Mouse (Mus musculus): ENCODE measurements around the gene Retreg1.
A peak's percentile ranks its signal among the peaks of the same experiment; 100 is the strongest.

The Retreg1 gene

GRCm38 (mm10) chr15:25918641-25919040 lies 75.7 kb downstream of the Retreg1 start:
- DNase-seq (ENCODE audit: low read depth, low spot score), result peak; percentile 50

- no peak for DNase-seq (ENCODE audit: low read depth, low spot score)
These were observed 77.0 kb downstream of the Retreg1 start for GRCm38 (mm10) chr15:25919995-25920394.

- DNase-seq (ENCODE audit: low read depth, low spot score), result no peak
These were observed 77.9 kb downstream of the Retreg1 start for GRCm38 (mm10) chr15:25920886-25921285.

- DNase-seq (ENCODE audit: low read depth, low spot score), result no peak
These were observed 79.0 kb downstream of the Retreg1 start for GRCm38 (mm10) chr15:25922007-25922406.

- peak; percentile 63 for DNase-seq (ENCODE audit: low read depth, low spot score)
These were observed 80.9 kb downstream of the Retreg1 start for GRCm38 (mm10) chr15:25923916-25924315.

- DNase-seq (ENCODE audit: low read depth, low spot score), result no peak
These were observed 83.2 kb downstream of the Retreg1 start for GRCm38 (mm10) chr15:25926171-25926570.

- DNase-seq (ENCODE audit: low read depth, low spot score), result no peak
These were observed 84.1 kb downstream of the Retreg1 start for GRCm38 (mm10) chr15:25927106-25927505.

- no peak for DNase-seq (ENCODE audit: low read depth, low spot score)
These were observed 85.0 kb downstream of the Retreg1 start for GRCm38 (mm10) chr15:25928001-25928400.

- no peak for DNase-seq (ENCODE audit: low read depth, low spot score)
These were observed 85.9 kb downstream of the Retreg1 start for GRCm38 (mm10) chr15:25928831-25929230.

GRCm38 (mm10) chr15:25929518-25929917 lies 86.5 kb downstream of the Retreg1 start:
- DNase-seq (ENCODE audit: low read depth, low spot score), result peak; percentile 83

- DNase-seq (ENCODE audit: low read depth, low spot score), result peak; percentile 70
These were observed 87.0 kb downstream of the Retreg1 start for GRCm38 (mm10) chr15:25929936-25930335.

- no peak for DNase-seq (ENCODE audit: low read depth, low spot score)
These were observed 87.7 kb downstream of the Retreg1 start for GRCm38 (mm10) chr15:25930657-25931056.

GRCm38 (mm10) chr15:25932497-25932896 lies 89.5 kb downstream of the Retreg1 start:
- no peak for DNase-seq (ENCODE audit: low read depth, low spot score)

GRCm38 (mm10) chr15:25932937-25933684 lies 90.1 kb downstream of the Retreg1 start:
- DNase-seq (ENCODE audit: low read depth, low spot score), result peak; percentile 91

GRCm38 (mm10) chr15:25933685-25934108 lies 90.7 kb downstream of the Retreg1 start:
- no peak for DNase-seq (ENCODE audit: low read depth, low spot score)

GRCm38 (mm10) chr15:25934411-25934810 lies 91.4 kb downstream of the Retreg1 start:
- DNase-seq (ENCODE audit: low read depth, low spot score), result no peak

- DNase-seq (ENCODE audit: low read depth, low spot score), result no peak
These were observed 95.5 kb downstream of the Retreg1 start for GRCm38 (mm10) chr15:25938496-25938895.

GRCm38 (mm10) chr15:25940397-25941377 lies 97.7 kb downstream of the Retreg1 start:
- DNase-seq (ENCODE audit: low read depth, low spot score), result peak; percentile 90

- no peak for DNase-seq (ENCODE audit: low read depth, low spot score)
These were observed 98.5 kb downstream of the Retreg1 start for GRCm38 (mm10) chr15:25941514-25941913.

GRCm38 (mm10) chr15:25942415-25942814 lies 99.4 kb downstream of the Retreg1 start:
- no peak for DNase-seq (ENCODE audit: low read depth, low spot score)

GRCm38 (mm10) chr15:25943386-25944137 lies 100.6 kb downstream of the Retreg1 start:
- peak; percentile 68 for DNase-seq (ENCODE audit: low read depth, low spot score)

- DNase-seq (ENCODE audit: low read depth, low spot score), result no peak
These were observed 102.2 kb downstream of the Retreg1 start for GRCm38 (mm10) chr15:25945224-25945623.
